In the genomic region with DNA sequence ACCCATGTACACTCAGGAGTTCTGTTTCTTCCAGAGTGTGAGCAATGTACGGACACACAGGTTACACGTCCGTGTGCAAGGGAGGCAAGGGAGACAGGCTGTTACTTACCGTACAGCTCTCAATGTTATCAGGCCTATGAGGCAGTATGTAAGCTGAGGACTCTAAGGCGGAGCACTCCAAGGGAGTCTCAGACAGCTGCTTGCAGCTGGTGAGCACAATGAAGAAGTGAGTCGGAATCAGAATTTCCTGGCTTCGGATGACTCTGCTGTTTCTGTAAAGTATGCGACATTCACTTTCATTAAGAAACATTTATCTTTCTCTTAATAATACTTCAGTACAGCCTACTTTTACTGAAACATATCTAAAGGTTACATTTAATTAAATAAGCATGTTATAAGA, we compare ENCODE assay signal across 16 mouse cellular contexts. TPM values are rescaled to one million over a fixed set of nuclear protein-coding genes. Genes with fewer than 3 reads are reported as not detected.
"Had no signal": no experiment of that assay in that cellular context is flagged by ENCODE, and none has a peak within 500 bp of the region (broad histone marks: within the 10 kb centered on the region; RNA-seq: fewer than 3 reads in every experiment).

No protein-coding gene starts in this region.

- H3K27ac ChIP-seq: limb, embryonic 12.5 days; liver, embryonic 13.5 days; midbrain, embryonic 12.5 days; neural tube, embryonic 13.5 days had no signal

- H3K4me3 ChIP-seq: limb, embryonic 12.5 days; liver, embryonic 13.5 days; midbrain, embryonic 12.5 days; neural tube, embryonic 13.5 days had no signal

- DNase-seq: kidney, adult 8-10 months; kidney, postnatal 36 days; layer of hippocampus, adult 9-11 months; liver; liver, embryonic 13.5 days; liver, postnatal 0 days; retina, postnatal 1 day; right cerebral cortex, postnatal 4 days; spleen, adult 18-20 months; thymus, adult 2 months; thymus, postnatal 25 days had no signal

- ATAC-seq: liver, postnatal 0 days; midbrain, embryonic 16.5 days had no signal

- H3K27me3 ChIP-seq: limb, embryonic 12.5 days; liver, embryonic 13.5 days; midbrain, embryonic 12.5 days; neural tube, embryonic 13.5 days had no signal

- H3K4me2 ChIP-seq: limb, embryonic 12.5 days; liver, embryonic 13.5 days; midbrain, embryonic 12.5 days; neural tube, embryonic 13.5 days had no signal

- H3K4me1 ChIP-seq: liver, embryonic 13.5 days; midbrain, embryonic 12.5 days; neural tube, embryonic 13.5 days had no signal

- H3K9me3 ChIP-seq: limb, embryonic 12.5 days; liver, embryonic 13.5 days; midbrain, embryonic 12.5 days; neural tube, embryonic 13.5 days had no signal

- H3K9ac ChIP-seq: limb, embryonic 12.5 days; liver, embryonic 13.5 days; liver, postnatal 0 days; midbrain, embryonic 12.5 days; neural tube, embryonic 13.5 days had no signal

- H3K36me3 ChIP-seq: limb, embryonic 12.5 days; liver, embryonic 13.5 days; midbrain, embryonic 12.5 days; neural tube, embryonic 13.5 days had no signal

RNA-seq across cellular contexts. Expression of gene Ccn2, which starts 49.9 kb away (rescaled TPM):
- total RNA-seq: megakaryocyte-erythroid progenitor cell, adult 5-6 weeks had no signal
